Mouse (Mus musculus) CH12.LX (cell line): ENCODE data around the gene Rpe. TPM values are rescaled to one million over a fixed set of nuclear protein-coding genes. Genes with fewer than 3 reads are reported as not detected.

Experiments used
- DNase-seq: peaks from one replicate; pipeline ENCODE4 v3.0.0-alpha.2; 2013; ENCODE audit errors: extremely low read depth
- H3K27ac ChIP-seq: 2 replicates; pipeline ENCODE4 v1.5.1; 2012; ENCODE audit warnings: low read depth, mild to moderate bottlenecking, control low read depth, moderate library complexity; ENCODE audit not compliant: insufficient read depth
- H3K27me3 ChIP-seq: replicated peaks from 2 replicates; pipeline ENCODE3; 2012; ENCODE audit warnings: inconsistent platforms
- H3K36me3 ChIP-seq, 2 experiments: replicated peaks in 1 of 2; 2 replicates each; pipeline versions ENCODE3 to v1.6.1; 2012; ENCODE audit warnings: inconsistent platforms in 1 of 2, low read length in 1 of 2, mild to moderate bottlenecking in 1 of 2, mixed read lengths in 1 of 2, moderate library complexity in 1 of 2; ENCODE audit not compliant: control insufficient read depth in 1 of 2, insufficient read depth in 1 of 2
- H3K4me1 ChIP-seq, 2 experiments: 2 replicates each; pipeline ENCODE4 v1.6.1; 2012; ENCODE audit warnings: inconsistent platforms in 1 of 2, moderate library complexity in 1 of 2; ENCODE audit not compliant: insufficient read depth in 2 of 2, control insufficient read depth in 1 of 2
- H3K4me2 ChIP-seq: 2 replicates; pipeline ENCODE4 v1.6.1; 2012; ENCODE audit warnings: low read depth, mild to moderate bottlenecking, control low read depth; ENCODE audit not compliant: poor library complexity, insufficient read depth, severe bottlenecking
- H3K4me3 ChIP-seq, 3 experiments: fragments of 150-350 bp in 1 of 3; sonication (generic) in 1 of 3; replicated peaks in 1 of 3; 2 replicates each; pipeline versions ENCODE3 to v1.5.1; 2011 to 2012; ENCODE audit warnings: low read depth in 2 of 3, low read length in 2 of 3, mild to moderate bottlenecking in 2 of 3, moderate library complexity in 2 of 3, control low read depth in 1 of 3, improper control_type of control experiment in 1 of 3, inconsistent platforms in 1 of 3, mixed read lengths in 1 of 3; ENCODE audit not compliant: poor library complexity in 1 of 3
- H3K79me2 ChIP-seq: replicated peaks from 2 replicates; pipeline ENCODE4 v1.6.1; 2012; ENCODE audit warnings: mild to moderate bottlenecking, moderate library complexity; ENCODE audit not compliant: control insufficient read depth, poor library complexity, insufficient read depth, severe bottlenecking; ENCODE audit errors: extremely low read depth
- H3K9ac ChIP-seq: 2 replicates; pipeline ENCODE4 v1.6.1; 2012; ENCODE audit warnings: low read depth, mild to moderate bottlenecking, control low read depth, moderate library complexity; ENCODE audit not compliant: insufficient read depth
- H3K9me3 ChIP-seq: replicated peaks from 2 replicates; pipeline ENCODE3; 2012; ENCODE audit warnings: low read length, inconsistent platforms, mixed read lengths
- BHLHE40 ChIP-seq: IDR thresholded peaks from 2 replicates; pipeline ENCODE4 v1.6.1; 2011; ENCODE audit warnings: mild to moderate bottlenecking, low read depth, low read length, improper control_type of control experiment
- CHD1 ChIP-seq: IDR thresholded peaks from 2 replicates; pipeline ENCODE4 v1.6.1; 2012; ENCODE audit warnings: low read depth, low read length, improper control_type of control experiment, inconsistent platforms
- CHD2 ChIP-seq: IDR thresholded peaks from 2 replicates; pipeline ENCODE4 v1.6.1; 2011; ENCODE audit warnings: low read length, improper control_type of control experiment
- CTCF ChIP-seq, 2 experiments: IDR thresholded peaks in 1 of 2; conservative IDR thresholded peaks in 1 of 2; 2 replicates each; pipeline ENCODE4 v1.5.1; 2011 to 2012; ENCODE audit warnings: low read depth in 2 of 2, low read length in 2 of 2, improper control_type of control experiment in 1 of 2, inconsistent platforms in 1 of 2, mild to moderate bottlenecking in 1 of 2, moderate library complexity in 1 of 2
- E2F4 ChIP-seq: IDR thresholded peaks from 2 replicates; pipeline ENCODE4 v1.6.1; 2011; ENCODE audit warnings: low read depth, low read length, improper control_type of control experiment; ENCODE audit not compliant: insufficient replicate concordance
- ELF1 ChIP-seq: IDR thresholded peaks from 2 replicates; pipeline ENCODE4 v1.6.1; 2014; ENCODE audit warnings: low read depth, mild to moderate bottlenecking, inconsistent platforms, low read length, improper control_type of control experiment
- EP300 ChIP-seq: IDR thresholded peaks from 2 replicates; pipeline ENCODE4 v1.6.1; 2011; ENCODE audit warnings: low read length, improper control_type of control experiment
- ETS1 ChIP-seq: conservative IDR thresholded peaks from 2 replicates; pipeline ENCODE4 v1.6.1; 2012; ENCODE audit warnings: low read depth, mild to moderate bottlenecking, inconsistent platforms, low read length, improper control_type of control experiment, moderate library complexity
- GABPA ChIP-seq: IDR thresholded peaks from 2 replicates; pipeline ENCODE4 v1.6.1; 2012; ENCODE audit warnings: low read depth, low read length, improper control_type of control experiment, inconsistent platforms; ENCODE audit not compliant: insufficient replicate concordance
- HCFC1 ChIP-seq: IDR thresholded peaks from 2 replicates; pipeline ENCODE4 v1.6.1; 2012; ENCODE audit warnings: low read depth, mild to moderate bottlenecking, inconsistent platforms, low read length, improper control_type of control experiment
- IRF4 ChIP-seq: IDR thresholded peaks from 2 replicates; pipeline ENCODE4 v1.6.1; 2014; ENCODE audit warnings: low read depth, mild to moderate bottlenecking, inconsistent platforms, low read length, improper control_type of control experiment
- JUND ChIP-seq: conservative IDR thresholded peaks from 2 replicates; pipeline ENCODE4 v1.6.1; 2011; ENCODE audit warnings: low read depth, low read length, improper control_type of control experiment
- KAT2A ChIP-seq: IDR thresholded peaks from 2 replicates; pipeline ENCODE4 v1.6.1; 2012; ENCODE audit warnings: low read length, improper control_type of control experiment, inconsistent platforms; ENCODE audit not compliant: insufficient replicate concordance
- MAFK ChIP-seq: IDR thresholded peaks from 2 replicates; pipeline ENCODE4 v1.6.1; 2011; ENCODE audit warnings: low read length, improper control_type of control experiment; ENCODE audit not compliant: insufficient replicate concordance
- MAX ChIP-seq: IDR thresholded peaks from 2 replicates; pipeline ENCODE4 v1.6.1; 2011; ENCODE audit warnings: low read length, improper control_type of control experiment
- MAZ ChIP-seq: IDR thresholded peaks from 2 replicates; pipeline ENCODE4 v1.6.1; 2012; ENCODE audit warnings: low read depth, mild to moderate bottlenecking, inconsistent platforms, low read length, improper control_type of control experiment, moderate library complexity
- MEF2A ChIP-seq: IDR thresholded peaks from 2 replicates; pipeline ENCODE4 v1.6.1; 2014; ENCODE audit warnings: low read depth, mild to moderate bottlenecking, inconsistent platforms, low read length, improper control_type of control experiment, borderline replicate concordance
- MXI1 ChIP-seq: IDR thresholded peaks from 2 replicates; pipeline ENCODE4 v1.6.1; 2011; ENCODE audit warnings: mild to moderate bottlenecking, low read depth, low read length, improper control_type of control experiment
- MYC ChIP-seq: IDR thresholded peaks from 2 replicates; pipeline ENCODE4 v1.6.1; 2011; ENCODE audit warnings: low read depth, mild to moderate bottlenecking, improper control_type of control experiment, low read length
- NELFE ChIP-seq: IDR thresholded peaks from 2 replicates; pipeline ENCODE4 v1.6.1; 2011; ENCODE audit warnings: low read depth, low read length, improper control_type of control experiment
- NRF1 ChIP-seq: IDR thresholded peaks from 2 replicates; pipeline ENCODE4 v1.6.1; 2014; ENCODE audit warnings: low read depth, mild to moderate bottlenecking, inconsistent platforms, low read length, improper control_type of control experiment, moderate library complexity
- PAX5 ChIP-seq: IDR thresholded peaks from 2 replicates; pipeline ENCODE4 v1.6.1; 2012; ENCODE audit warnings: low read length, inconsistent platforms, mixed read lengths
- POLR2A ChIP-seq: IDR thresholded peaks from 2 replicates; pipeline ENCODE4 v1.6.1; 2011; ENCODE audit warnings: low read depth, mild to moderate bottlenecking, improper control_type of control experiment, low read length
- POLR2AphosphoS2 ChIP-seq: IDR thresholded peaks from 2 replicates; pipeline ENCODE4 v1.6.1; 2011; ENCODE audit warnings: low read depth, low read length, improper control_type of control experiment
- SIN3A ChIP-seq: IDR thresholded peaks from 2 replicates; pipeline ENCODE4 v1.6.1; 2012; ENCODE audit warnings: low read length, improper control_type of control experiment, inconsistent platforms
- SMC3 ChIP-seq: IDR thresholded peaks from 2 replicates; pipeline ENCODE4 v1.6.1; 2011; ENCODE audit warnings: low read depth, low read length, improper control_type of control experiment
- TBP ChIP-seq: conservative IDR thresholded peaks from 2 replicates; pipeline ENCODE4 v1.6.1; 2011; ENCODE audit warnings: low read depth, low read length, improper control_type of control experiment
- TCF12 ChIP-seq: IDR thresholded peaks from 2 replicates; pipeline ENCODE4 v1.6.1; 2014; ENCODE audit warnings: low read depth, mild to moderate bottlenecking, inconsistent platforms, low read length, improper control_type of control experiment
- UBTF ChIP-seq: IDR thresholded peaks from 2 replicates; pipeline ENCODE4 v1.6.1; 2012; ENCODE audit warnings: low read depth, mild to moderate bottlenecking, inconsistent platforms, low read length, improper control_type of control experiment, moderate library complexity
- USF1 ChIP-seq: IDR thresholded peaks from 2 replicates; pipeline ENCODE4 v1.6.1; 2014; ENCODE audit warnings: low read depth, mild to moderate bottlenecking, inconsistent platforms, low read length, improper control_type of control experiment
- USF2 ChIP-seq: conservative IDR thresholded peaks from 2 replicates; pipeline ENCODE4 v1.6.1; 2011; ENCODE audit warnings: low read depth, low read length, improper control_type of control experiment
- ZC3H11A ChIP-seq: IDR thresholded peaks from 2 replicates; pipeline ENCODE4 v1.6.1; 2012; ENCODE audit warnings: low read depth, mild to moderate bottlenecking, inconsistent platforms, low read length, improper control_type of control experiment
- ZKSCAN1 ChIP-seq: IDR thresholded peaks from 2 replicates; pipeline ENCODE4 v1.6.1; 2012; ENCODE audit warnings: low read depth, inconsistent platforms, low read length, improper control_type of control experiment, borderline replicate concordance
- ZMIZ1 ChIP-seq: IDR thresholded peaks from 2 replicates; pipeline ENCODE4 v1.6.1; 2012; ENCODE audit warnings: low read depth, mild to moderate bottlenecking, inconsistent platforms, low read length, improper control_type of control experiment
- ZNF384 ChIP-seq: IDR thresholded peaks from 2 replicates; pipeline ENCODE4 v1.6.1; 2012; ENCODE audit warnings: low read depth, low read length, improper control_type of control experiment, inconsistent platforms
- dilution Hi-C: fragments of 300-500 bp; cut with MboI; formaldehyde crosslinking; loops from 2 replicates; pipeline ENCODE4 v1.14.3; 2020; ENCODE audit warnings: low sequenced_read_pairs; ENCODE audit not compliant: extremely low pct_unique_long_range_greater_than_20kb, extremely low pct_ligation_motif_present
- in situ Hi-C: fragments of 300-500 bp; cut with MboI; formaldehyde crosslinking; loops from 3 replicates; pipeline ENCODE4 v1.14.3; 2019; ENCODE audit warnings: low sequenced_read_pairs, low pct_ligation_motif_present, low pct_unique_long_range_greater_than_20kb, mixed read lengths
- polyA plus RNA-seq: library from polyadenylated mRNA; unstranded; fragments of >175 nt; gene quantifications from 2 replicates; pipeline ENCODE4 v1.2.1, GENCODE M21; 2012; ENCODE audit warnings: low read depth; ENCODE audit not compliant: insufficient read length
- total RNA-seq, 2 experiments: library from RNA; depleted of rRNA; stranded (reverse); fragments of 300-350 nt in 1 of 2; fragments of >200 nt in 1 of 2; gene quantifications; 2 replicates each; pipeline ENCODE4 v1.2.3; 2012 to 2014

The Rpe gene
- total RNA-seq (2012; rRNA removed) (40.0 and 50.0 TPM in 2 replicates), total RNA-seq (2014; rRNA removed) (67.5 and 82.1 TPM in 2 replicates), polyA plus RNA-seq (48.6 and 62.4 TPM in 2 replicates)

DNA sequence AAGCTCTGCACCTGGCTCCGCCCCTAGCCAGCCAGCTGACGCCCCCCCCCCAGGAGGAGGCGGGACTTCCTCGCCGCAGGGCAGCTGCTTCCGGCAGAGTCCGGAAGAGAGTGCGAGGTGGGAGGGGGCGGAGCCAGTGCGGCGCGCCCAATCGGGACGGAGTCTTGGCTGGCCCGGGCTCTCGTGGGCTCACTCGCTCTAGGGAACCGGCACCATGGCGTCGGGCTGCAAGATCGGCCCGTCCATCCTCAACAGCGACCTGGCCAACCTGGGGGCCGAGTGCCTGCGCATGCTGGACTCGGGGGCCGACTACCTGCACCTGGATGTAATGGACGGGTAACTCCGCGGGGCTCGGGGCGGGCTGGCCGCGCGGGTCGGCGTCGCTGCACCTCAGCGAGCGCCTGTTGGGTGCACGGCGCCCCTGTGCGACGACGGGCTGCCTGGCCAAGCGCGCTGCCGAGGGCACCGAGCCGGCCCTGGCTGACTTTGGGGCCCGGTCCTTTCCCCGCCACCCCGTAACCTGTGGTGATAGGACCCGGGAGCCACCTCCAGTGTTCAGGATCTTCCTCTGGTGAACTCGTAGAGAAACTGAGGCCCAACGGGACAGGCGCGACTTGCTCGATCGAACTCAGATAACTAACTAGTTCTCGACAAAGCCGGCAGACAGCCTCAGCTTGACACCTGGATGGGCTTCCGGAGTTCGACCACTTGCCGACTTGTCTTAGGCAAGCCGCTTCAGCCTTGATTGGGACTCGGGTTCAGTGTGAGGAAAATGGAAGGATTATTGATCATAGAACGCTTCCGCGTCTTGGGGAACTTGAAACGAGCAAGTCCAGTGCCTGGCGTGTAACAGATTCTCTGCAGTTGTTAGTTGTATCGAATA is at the start of gene Rpe:
TSS of gene Rpe (plus strand) at position 139 of the 883 bp plus-strand sequence.
- Histone ChIP-seq H3K27me3 (no peaks in the 10 kb centered on the region), H3K4me1 (peaks cover 2 to 26% of the 10 kb centered on the region in 2 experiments; a peak in 2 of 4 replicates), H3K9me3 (no peaks in the 10 kb centered on the region), H3K9ac (peak within 1 kb of the TSS; percentile 97), H3K4me2 (peak within 1 kb of the TSS; percentile 96), H3K36me3 (peaks cover 0 to 23% of the 10 kb centered on the region in 2 experiments), H3K4me3 (peak within 1 kb of the TSS; percentile 74 to 92 (median 83)), H3K27ac (peak within 1 kb of the TSS; percentile 51), H3K79me2 (peaks cover 35% of the 10 kb centered on the region)
- TF ChIP-seq POLR2A (peak; percentile 94), POLR2AphosphoS2 (0 out of 2 replicates have a peak, but pooled peaks have one; percentile 69), UBTF (peak; percentile 71; the same call in 1 of the 2 replicates), PAX5 (no peak), MAFK (no peak), MYC (no peak), MAZ (peak; percentile 88; the same call in 1 of the 2 replicates), SMC3 (0 out of 2 replicates have a peak, but pooled peaks have one; percentile 3), SIN3A (peak; percentile 85), ETS1 (no peak; the same call in 1 of the 2 replicates), ZMIZ1 (peak; percentile 85), ZKSCAN1 (no peak), TBP (no peak), GABPA (no peak), NELFE (peak; percentile 90), MXI1 (peak; percentile 31; the same call in 1 of the 2 replicates), KAT2A (0 out of 2 replicates have a peak, but pooled peaks have one; percentile 50), CHD2 (no peak), ZC3H11A (no peak), MEF2A (0 out of 2 replicates have a peak, but pooled peaks have one; percentile 41), CHD1 (peak; percentile 68; the same call in 1 of the 2 replicates), IRF4 (no peak; the same call in 1 of the 2 replicates), USF2 (no peak), CTCF (conservative IDR thresholded peaks at IDR 0.05 in 1 of 2, IDR thresholded peaks at IDR 0.05 in 1 of 2; ENCODE audit: low read depth in 2 of 2, low read length in 2 of 2) (peak in 1 of 2 experiments; percentile 24; a peak in 1 of 4 replicates), EP300 (no peak), MAX (peak; percentile 57), TCF12 (peak; percentile 82), NRF1 (peak; percentile 36; the same call in 1 of the 2 replicates), ZNF384 (no peak), BHLHE40 (no peak), ELF1 (peak; percentile 96), E2F4 (no peak), JUND (no peak), USF1 (peak; percentile 26; the same call in 1 of the 2 replicates), HCFC1 (peak; percentile 81)
- in situ Hi-C loops: no loop called here
- DNase-seq: peak; percentile 92
- dilution Hi-C loops: no loop called here
